Mouse (Mus musculus): ENCODE data around the gene Frrs1. TPM values are rescaled to one million over a fixed set of nuclear protein-coding genes. Genes with fewer than 3 reads are reported as not detected.

Frrs1 gene
- total RNA-seq, 2 experiments from 2014 or later, result 3.1 to 4.8 TPM

DNA sequence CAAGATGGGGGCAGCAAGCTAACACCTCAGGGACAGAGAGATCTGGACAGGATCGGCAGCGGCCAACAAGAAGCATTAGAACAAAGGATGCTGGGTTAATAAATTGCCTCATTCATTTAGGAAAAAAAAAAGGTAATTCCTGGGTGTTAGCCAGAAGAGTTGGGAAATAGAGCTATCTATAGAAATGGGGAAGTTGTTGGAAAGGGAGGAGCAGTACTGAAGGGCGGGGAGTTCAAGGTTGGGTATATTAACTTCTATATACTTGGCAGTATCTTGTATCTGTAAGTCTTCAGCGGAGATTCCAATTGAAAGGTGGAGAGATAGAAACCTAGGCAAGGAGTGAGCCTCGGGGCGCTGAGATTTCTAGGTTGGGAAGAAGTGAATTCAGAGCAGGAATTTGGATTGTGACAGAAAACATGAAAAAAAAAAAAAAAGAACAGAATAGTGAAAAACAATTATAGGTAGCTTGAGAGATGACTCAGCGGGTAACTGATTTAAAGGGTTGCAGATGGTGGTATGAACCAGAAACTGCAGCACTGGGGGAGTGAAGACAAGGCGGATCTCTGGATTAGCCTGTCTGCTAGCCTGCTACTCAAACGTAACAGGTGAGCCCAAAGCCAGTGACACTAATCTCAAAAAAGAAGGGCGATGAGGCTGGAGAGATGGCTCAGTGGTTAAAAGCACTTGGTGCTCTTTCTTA is 14.2 kb upstream of the Frrs1 start:
- intact Hi-C loops (cut with DNase I), result no loop called here
- DNase-seq (ENCODE audit: low spot score), result no peak

DNA sequence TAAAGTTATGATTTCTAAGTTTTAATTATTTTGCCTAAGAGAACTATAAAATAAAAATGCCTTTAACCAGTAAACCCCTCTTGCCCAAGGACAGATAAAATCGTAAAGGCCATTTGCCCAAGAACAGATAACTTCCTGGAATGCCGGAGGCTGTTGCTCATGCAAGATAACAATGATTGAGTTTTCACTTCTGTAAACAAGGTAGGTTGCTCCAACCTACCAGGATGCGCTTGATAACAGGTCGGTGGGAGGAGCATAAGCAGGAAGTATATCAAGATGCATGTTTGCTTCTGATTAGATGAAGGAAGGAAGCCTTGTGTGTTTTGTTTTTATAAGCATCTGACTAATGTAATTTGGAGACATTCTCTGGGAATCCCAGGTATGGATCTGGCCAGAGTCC is 13.2 kb upstream of the Frrs1 start:
- no peak for DNase-seq (ENCODE audit: low spot score)
- intact Hi-C loops (cut with DNase I), result no loop called here

DNA sequence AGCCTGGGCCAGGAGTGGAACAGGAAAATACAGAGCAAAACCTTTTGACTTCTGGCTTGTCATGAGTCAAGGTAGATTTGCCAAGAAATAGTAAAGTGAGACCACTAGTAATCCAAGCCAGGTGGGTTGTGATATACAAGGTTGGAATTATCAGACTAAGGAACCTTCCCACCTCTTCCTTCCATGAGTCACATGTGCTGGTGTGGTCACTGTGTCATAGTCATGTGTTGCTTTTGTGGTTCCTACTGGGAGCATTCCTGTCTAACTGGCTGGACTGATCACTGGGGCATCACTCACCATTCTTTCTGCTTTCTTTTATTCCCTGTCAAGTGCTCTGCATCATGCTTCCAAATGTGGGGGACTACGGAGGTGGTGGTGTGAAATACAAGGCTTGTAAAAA is 11.2 kb upstream of the Frrs1 start:
- no peak for DNase-seq (ENCODE audit: low spot score)
- intact Hi-C loops (cut with DNase I), result no loop called here

DNA sequence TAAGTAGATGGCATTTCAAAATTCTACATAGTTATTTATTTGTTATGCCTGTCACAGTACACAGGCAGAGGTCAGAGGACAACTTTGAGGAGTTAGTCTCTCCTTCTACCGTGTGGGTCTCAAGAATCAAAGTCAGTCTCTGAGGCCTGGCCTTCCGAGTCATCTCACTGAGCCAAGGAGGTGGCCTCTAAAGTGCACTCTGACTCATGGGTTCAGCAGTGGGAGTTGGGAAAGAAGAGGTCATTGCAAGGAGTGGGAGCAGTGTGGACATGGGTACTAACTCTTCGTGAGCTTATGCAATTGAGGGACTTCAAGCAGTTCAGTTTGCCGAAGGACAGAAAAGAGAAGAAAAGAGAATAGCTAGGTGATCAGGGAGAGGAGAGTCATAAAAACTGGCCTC is 10.3 kb upstream of the Frrs1 start:
- no peak for DNase-seq (ENCODE audit: low spot score)
- intact Hi-C loops (cut with DNase I), result no loop called here

DNA sequence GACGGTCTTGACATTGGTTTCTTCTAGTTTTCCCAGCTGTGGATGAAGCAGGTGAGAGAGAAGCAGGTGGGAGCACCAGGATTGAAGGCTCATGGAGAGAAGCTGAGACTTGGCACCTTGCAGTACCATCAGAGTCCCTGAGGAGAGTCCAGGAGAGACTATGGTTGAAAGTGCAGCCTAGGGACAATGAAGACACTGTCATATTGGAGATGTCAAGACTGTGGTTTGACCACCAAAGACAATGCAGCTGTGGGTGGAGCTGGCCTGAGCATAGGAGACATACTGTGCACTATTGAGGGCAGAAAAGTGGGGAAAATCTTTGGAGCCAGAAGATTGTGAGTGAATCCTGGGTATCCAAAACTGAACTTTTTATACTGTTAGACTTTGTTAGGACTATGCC is 8.9 kb upstream of the Frrs1 start:
- DNase-seq (ENCODE audit: low spot score), result no peak

DNA sequence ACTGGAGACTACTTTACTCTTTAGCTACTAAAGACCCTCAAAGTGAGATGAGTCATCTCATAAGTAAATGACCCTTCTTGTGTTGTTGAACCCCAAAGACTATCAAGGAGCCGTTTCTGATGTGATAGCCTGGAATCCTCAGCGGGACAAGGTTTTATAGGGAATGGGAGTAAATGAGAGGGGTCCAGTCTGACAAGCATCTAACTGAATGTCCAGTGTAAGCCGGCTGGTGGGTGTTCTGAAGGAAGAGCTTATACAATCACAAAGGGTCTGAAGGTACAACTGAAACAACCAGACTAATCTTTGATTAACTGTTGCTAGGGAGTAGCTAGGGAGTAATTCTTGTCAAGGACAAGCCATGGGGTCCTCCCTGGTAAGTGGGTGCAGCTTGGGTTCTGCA is 6.8 kb upstream of the Frrs1 start:
- no peak for DNase-seq (ENCODE audit: low spot score)
- intact Hi-C loops (cut with DNase I), result no loop called here

More for the DNA sequence above, 8.9 kb upstream of the Frrs1 start:
- intact Hi-C loops (cut with DNase I), result no loop called here

DNA sequence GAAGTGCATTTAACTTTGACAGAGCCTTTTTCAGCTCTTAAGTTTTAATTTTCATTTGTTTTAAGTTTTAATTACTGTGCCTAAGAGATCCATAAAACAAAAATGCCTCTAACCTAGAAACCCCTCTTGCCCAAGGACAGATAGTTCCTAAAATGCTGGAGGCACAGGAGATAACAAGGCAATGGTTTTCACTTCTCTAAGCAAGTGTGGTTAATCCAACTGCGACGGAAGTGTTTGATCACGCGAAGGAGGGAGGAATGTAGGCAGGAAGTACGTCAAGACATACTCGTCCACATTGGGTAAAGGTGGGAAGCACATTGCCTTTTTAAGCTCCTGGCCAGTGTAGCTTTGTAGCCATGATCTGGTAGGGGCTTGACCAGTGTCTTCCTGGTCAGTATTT is 1.7 kb upstream of the Frrs1 start:
- DNase-seq (ENCODE audit: low spot score), result no peak
- intact Hi-C loops (cut with DNase I), result no loop called here

DNA sequence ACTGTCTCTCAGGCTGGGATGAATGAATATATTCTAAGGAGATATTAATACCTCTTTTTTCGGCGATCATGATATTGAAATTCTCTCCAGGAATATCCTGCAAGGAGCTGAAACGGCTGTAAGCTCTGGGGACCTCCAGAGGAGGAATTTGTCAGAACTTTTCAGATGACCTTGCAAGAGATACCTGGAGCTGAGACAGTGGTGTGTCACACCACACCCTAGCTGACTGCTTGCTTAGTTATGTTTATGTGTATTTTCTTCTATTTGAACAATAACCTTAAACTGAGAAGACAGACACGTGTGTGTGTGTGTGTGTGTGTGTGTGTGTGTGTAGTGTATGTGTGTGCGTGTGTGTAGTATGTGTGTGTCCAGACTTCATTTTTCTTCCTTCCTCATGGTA is 488 bp downstream of the Frrs1 start:
- intact Hi-C loops (cut with DNase I), result no loop called here
- DNase-seq (ENCODE audit: low spot score), result no peak

DNA sequence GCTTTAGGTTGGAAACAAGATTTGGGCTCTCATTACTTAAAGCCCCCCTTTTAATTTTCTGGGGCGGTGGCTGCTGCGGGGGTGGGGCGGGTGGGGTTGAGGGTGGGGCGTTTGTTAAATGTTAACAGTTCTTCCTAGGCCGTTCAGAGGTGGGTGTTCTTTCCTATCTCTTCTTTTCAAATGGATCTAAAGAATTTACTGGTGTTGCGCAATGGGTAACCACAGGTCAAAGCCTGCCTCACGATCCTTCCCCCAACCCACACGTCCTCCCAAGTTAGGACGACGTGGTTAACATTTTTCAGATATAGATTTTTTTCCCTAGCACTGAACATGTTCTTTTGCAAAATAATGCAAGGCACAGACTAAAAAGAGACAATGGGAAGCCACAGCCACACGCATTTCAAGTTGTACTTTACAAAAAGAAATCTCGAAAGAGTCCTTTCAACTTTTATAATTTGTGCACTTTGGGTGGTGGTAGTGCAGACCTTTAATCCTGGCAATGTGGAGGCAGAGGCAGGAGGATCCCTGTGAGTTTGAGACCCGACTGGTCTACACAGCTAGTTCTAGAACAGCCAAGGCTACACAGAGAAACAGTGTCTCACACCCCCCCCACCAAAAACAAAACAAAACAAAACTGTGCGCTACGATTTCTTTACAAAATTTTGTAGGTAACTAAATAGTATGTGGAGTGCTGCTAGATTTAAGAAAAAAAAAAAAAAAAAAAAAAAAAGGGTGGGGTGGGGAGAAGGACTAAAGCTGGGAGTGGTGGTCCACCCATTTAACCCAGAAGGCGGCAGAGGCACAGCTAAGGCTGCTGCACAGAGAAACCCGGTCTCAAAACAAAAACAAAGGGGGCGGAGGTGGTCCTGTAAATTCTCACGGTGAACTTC is 1.3 kb downstream of the Frrs1 start:
- intact Hi-C loops (cut with DNase I), result no loop called here
- no peak for DNase-seq (ENCODE audit: low spot score)

DNA sequence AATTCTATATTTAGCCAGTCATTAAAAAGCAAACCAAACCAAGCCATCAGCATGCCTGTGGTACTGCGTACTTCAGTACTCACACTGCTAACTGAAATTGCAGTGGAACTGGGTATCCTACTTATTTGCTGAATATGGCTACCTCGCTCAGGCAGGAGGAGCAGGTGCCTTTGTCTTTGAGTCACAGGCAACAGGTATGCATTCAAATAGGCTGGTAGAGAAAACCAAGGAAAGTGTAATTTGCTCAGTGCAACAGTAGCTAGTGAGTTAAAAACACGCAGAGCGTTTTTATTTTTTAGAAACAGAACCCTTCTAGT is 1.9 kb downstream of the Frrs1 start:
- no peak for DNase-seq (ENCODE audit: low spot score)
- intact Hi-C loops (cut with DNase I), result no loop called here

DNA sequence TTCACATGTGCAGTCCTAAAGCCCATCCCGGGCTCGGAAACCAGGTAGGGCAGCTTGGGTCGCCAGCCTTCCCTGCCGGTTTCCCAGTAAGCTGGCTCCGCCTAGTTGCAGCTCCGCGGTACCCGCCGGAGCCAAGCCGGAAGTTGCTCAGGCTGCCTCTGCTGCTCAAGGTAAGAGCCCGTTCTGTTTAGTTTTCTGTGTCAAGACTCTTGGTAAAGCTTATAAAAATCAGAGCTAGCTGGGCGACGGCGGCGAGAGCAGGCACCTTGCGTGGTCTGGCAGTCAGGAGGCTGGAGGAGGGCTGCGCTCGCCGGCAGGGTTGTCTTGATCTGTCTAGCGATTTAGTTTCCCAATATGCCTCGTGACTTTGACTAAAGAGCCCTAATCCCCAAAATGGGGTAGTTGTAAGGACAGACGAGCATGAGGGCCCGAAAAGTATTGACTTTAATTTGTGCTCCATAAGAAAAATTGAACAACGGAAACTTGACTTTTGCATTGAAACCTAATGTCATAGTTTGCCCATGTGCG is 2.3 kb downstream of the Frrs1 start:
- intact Hi-C loops (cut with DNase I), result no loop called here
- DNase-seq (ENCODE audit: low spot score), result peak; percentile 27

DNA sequence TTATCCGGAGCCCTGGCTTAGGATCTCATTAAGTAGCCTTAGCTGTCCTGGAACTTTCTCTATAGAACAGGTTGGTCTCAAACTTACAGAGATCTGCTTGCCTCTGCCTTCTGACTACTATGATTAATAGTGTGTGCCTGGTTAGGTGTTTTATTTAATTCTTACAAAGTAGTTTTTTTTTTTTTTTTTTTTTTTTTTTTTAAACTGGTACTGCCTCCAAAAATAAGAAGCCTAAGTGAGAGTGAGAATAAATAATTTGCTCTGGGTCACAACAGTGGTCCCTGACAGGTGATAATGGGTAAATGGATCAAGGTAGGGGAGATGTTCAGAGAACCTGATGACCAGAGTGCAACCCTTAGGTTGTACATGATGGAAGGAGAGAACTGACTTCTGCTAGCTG is 3.4 kb downstream of the Frrs1 start:
- DNase-seq (ENCODE audit: low spot score), result no peak
- intact Hi-C loops (cut with DNase I), result no loop called here

DNA sequence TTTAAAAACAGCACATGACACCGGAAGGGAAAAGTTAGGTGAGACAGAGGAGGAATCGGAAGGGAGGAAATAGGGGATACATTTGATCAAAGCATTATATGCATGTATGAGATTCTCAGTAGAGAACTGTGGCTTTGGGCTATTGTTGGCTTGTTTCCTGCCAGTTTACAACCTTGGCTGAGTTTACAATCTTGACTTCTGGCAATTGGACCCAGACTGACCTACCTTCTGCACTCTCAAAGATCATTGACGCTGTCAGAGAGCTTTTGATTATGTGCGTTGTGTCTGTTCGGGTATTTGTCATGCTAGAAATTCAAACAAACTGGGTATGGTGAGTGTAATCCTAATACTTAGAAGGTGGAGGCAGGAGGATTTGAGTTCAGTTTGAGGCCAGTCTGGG is 5.2 kb downstream of the Frrs1 start:
- DNase-seq (ENCODE audit: low spot score), result no peak
- intact Hi-C loops (cut with DNase I), result no loop called here

DNA sequence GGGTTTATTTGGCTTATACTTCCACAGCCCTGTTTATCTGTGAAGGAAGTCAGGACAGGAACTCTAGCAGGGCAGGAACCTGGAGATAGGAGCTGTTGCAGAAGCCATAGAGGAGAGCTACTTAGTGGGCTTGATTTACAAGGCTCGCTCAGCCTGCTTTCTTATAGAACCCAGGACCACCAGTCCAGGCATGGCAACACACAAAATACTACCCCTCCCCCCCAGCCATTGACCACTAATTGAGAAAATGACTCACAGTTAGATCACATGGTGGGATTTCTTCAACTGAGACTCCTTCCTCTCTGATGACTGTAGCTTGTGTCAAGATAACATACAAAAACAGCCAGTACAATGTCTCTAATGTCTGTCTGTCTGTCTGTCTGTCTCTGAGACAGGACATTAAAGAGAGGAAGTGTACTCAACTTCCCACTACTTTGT is 6.0 kb downstream of the Frrs1 start:
- DNase-seq (ENCODE audit: low spot score), result no peak
- intact Hi-C loops (cut with DNase I), result no loop called here

DNA sequence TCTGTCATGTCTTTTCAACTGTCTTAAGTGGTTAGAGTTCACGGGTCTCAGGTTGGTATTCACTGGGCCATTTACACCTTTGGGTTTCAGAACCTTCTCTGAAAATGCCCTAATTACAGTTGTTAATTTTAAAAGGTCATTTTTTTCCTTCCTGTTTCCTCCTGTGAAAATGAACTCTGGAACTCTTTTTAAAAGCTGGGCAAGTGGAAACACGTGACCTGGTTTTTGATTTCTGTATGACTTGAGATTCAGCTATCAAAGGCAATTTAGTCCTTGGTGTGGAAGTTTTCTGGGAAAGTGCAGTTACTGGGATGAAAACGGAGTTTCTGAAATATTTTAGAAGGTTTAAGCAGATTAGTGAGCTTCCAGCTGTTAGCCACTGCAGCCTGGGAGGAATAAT is 11.1 kb downstream of the Frrs1 start:
- intact Hi-C loops (cut with DNase I), result no loop called here
- no peak for DNase-seq (ENCODE audit: low spot score)

DNA sequence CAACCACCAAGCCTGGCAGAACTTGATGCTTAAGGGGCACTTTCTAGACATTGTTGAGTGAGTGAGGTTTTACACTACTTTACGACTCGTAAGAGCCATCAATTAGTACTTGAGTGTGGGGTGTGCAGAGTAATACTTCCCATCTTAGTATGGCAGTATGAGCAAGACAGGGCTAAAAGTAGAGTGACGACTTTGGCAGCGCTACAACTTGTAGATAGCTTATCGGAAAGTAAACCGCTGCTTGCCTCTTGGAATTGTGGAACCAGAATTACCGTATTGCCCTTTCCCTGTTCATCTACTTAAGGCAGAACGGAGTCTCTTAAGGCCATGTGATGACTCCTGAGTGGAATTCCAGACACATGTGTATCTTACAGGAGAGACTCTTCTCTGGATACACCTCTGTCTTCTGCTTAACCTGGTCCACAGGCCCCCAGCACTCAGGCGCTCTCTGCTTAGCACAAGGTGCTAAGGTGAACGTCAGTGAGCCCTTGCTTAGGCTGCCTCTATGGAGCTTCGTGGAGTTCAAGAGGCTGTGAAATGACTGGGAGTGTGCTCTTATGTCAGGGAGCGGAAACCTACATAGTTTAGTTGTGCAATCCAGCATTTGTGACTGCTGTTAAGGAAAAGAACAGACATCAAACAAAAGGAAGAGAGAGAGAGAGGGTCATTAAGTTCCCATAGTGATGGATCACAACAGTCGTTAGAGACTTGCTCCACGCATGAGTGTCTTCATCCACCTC is 23.1 kb downstream of the Frrs1 start:
- intact Hi-C loops (cut with DNase I), result no loop called here
- no peak for DNase-seq (ENCODE audit: low spot score)

DNA sequence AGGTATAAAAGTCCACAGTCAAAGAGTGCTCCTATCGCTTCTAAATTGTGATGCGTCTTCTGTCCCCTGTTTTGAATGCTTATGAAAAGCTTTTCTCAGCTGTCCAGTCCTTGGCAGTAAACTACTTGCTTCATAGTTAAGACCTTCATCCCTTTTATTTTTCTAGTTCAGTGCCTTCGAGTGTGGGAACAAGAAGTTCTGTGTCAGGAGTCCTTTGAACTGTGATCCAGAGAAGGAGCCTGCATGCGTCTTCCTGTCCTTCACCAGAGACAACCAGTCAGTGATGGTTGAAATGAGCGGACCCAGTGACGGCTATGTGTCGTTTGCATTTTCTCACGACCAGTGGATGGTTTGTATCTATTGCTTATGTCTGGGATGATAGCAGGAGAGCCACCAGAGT is 25.7 kb downstream of the Frrs1 start:
- no peak for DNase-seq (ENCODE audit: low spot score)
- intact Hi-C loops (cut with DNase I), result no loop called here

DNA sequence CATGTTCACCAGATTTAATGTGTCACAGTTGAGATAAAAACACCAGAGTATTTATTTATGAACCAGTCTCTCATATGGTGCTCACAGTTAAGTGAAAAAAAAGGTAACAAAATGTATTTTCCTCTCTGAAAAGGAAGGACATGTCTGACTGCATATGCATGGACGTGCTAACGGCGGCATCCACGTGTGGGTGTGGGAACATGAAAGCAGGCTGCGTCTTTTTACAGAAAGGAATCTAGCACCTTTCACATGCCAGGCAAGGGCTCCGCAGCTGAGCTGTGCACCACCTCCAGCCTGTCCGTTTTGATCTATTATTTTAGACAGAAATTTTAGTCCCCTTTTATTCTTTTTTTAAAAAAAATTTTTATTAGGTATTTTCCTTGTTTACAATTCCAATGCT is 30.1 kb downstream of the Frrs1 start:
- intact Hi-C loops (cut with DNase I), result no loop called here
- DNase-seq (ENCODE audit: low spot score), result no peak

DNA sequence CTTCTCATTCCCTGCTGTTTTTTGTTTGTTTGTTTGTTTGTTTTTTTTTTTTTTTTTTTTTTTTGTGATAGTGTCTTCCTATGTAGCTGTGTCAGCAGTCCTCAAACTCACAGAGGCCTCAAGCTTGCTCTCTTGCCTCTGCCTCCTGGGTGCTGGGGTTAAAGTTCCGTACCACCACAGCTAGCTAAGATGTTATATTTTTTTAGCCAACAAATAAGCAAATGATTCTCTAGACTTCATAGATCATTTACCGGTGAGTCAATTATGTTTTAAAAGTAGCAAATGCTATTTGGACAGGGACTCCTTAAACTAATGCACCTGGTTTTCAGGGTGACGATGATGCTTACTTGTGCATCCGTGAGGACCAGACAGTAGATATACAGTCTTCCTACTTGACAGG is 31.3 kb downstream of the Frrs1 start:
- intact Hi-C loops (cut with DNase I), result no loop called here
- no peak for DNase-seq (ENCODE audit: low spot score)

DNA sequence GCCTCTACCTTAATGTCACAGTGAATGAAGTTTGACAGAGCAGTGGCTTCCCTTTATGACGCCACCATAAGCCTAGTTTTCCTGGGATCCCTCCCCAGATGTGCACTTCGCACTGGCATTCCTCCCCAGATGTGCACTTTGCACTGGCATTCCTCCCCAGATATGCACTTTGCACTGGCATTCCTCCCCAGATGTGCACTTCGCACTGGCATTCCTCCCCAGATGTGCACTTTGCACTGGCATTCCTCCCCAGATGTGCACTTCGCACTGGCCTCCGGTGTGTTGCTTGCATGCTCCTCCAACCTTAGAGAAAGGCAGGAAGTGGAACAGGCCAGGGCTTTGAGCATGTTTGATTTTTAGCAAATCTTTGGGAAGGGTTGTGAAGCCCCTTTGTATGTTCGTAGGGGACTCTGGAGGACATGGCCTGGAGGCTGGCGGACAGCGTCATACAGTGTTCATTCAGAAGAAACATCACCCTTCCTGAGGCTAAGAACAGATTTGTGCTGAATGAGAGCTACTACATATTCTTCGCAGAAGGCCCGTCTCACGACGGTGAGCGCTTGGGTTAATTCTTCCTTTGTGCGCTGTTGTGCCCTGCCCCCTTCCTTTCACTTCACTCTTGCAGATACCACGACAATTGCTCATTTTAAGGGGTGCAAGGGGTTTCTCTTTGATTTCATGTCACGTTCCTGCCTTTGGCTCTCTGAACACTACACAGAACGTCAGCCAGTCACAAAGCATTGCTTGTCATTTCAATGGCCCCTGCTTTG is 32.4 kb downstream of the Frrs1 start:
- no peak for DNase-seq (ENCODE audit: low spot score)
- intact Hi-C loops (cut with DNase I), result no loop called here

Measured in heart, postnatal 25 days (tissue).